Mouse (Mus musculus): ENCODE measurements at regions not wholly inside any gene's neighbourhood (a gene's known extent, or its start where the extent isn't known, plus 50 kb on each side); places are given as distances from the start of the nearest gene placed in this dataset.

DNA sequence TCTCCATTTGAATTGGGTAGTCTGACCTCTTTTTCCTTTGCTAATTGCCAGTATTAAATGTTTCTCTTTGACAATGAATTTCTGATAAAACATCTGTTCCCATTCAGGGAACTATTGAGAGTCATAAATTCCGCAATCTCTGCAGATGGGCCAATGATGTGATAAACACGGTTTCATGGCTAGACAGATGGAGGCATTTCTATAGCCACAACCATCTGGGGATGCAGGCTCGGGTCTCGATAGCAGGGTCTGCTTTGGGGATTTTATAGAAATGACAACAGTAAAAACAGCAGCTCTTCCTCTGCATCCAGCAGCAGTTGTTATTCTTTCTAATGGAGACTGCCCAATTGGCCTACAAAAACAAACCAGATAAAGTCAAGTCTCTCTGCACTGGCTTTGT, 82.1 kb upstream of the Ralgapa2 start:
- no peaks in the 10 kb centered on the region for H3K27me3 ChIP-seq (ENCODE audit: insufficient read depth, poor library complexity, severe bottlenecking)
- DNase-seq (ENCODE audit: low spot score), result no peak
- H3K9me3 ChIP-seq, result no peaks in the 10 kb centered on the region
- no peak overlapping the region for H3K27ac ChIP-seq
- 78% methylated on average over 4 of the region's 4 CpGs for WGBS
- H3K36me3 ChIP-seq, result no peaks in the 10 kb centered on the region
- H3K4me3 ChIP-seq, result no peak overlapping the region
- no peaks in the 10 kb centered on the region for H3K4me1 ChIP-seq (replicated peaks)

DNA sequence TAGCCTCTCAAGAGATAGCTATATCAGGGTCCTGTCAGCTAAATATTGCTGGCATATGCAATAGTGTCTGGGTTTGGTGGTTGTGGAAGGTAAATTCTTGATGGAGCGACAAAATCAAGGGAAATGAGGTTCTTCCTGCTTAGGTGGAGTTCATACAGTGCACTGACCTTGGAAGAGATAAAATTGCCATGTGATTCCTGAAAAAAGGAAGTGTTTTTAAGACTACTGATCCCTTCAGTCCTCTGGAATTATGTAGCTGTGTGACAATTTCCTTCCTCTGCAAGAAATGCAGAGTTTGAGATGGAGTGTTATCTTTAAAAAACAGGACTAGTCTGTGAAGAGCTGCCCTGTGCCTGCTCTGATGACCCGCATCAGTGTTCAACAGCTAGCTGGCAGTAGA, 83.5 kb upstream of the Ralgapa2 start:
- WGBS, result 86% methylated on average over 2 of the region's 2 CpGs
- H3K4me3 ChIP-seq, result no peak overlapping the region
- H3K36me3 ChIP-seq, result no peaks in the 10 kb centered on the region
- no peaks in the 10 kb centered on the region for H3K27me3 ChIP-seq (ENCODE audit: insufficient read depth, poor library complexity, severe bottlenecking)
- no peak for DNase-seq (ENCODE audit: low spot score)
- H3K4me1 ChIP-seq (replicated peaks), result no peaks in the 10 kb centered on the region
- no peak overlapping the region for H3K27ac ChIP-seq
- no peaks in the 10 kb centered on the region for H3K9me3 ChIP-seq

DNA sequence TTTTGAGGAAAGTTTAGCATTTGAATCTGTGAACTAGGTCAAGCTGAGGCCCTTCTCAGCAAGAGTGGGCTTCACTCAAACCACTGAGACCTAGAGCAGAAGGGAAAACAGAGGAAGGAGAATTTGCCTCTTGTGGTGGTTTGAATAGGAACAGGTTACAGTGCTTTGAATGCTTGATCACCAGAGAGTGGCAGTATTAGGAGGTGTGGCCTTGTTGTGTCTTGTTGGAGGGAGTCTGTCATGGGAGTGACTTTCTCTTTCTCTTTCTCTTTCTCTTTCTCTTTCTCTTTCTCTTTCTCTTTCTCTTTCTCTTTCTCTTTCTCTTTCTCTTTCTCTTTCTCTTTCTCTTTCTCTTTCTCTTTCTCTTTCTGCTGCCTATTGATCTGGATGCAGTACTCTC, 94.0 kb upstream of the Ralgapa2 start:
- Histone ChIP-seq H3K9me3 (no peaks in the 10 kb centered on the region), H3K36me3 (no peaks in the 10 kb centered on the region), H3K27me3 (ENCODE audit: insufficient read depth, poor library complexity, severe bottlenecking) (no peaks in the 10 kb centered on the region), H3K4me3 (no peak overlapping the region), H3K4me1 (replicated peaks) (no peaks in the 10 kb centered on the region), H3K27ac (no peak overlapping the region)
- DNase-seq (ENCODE audit: low spot score), result no peak

DNA sequence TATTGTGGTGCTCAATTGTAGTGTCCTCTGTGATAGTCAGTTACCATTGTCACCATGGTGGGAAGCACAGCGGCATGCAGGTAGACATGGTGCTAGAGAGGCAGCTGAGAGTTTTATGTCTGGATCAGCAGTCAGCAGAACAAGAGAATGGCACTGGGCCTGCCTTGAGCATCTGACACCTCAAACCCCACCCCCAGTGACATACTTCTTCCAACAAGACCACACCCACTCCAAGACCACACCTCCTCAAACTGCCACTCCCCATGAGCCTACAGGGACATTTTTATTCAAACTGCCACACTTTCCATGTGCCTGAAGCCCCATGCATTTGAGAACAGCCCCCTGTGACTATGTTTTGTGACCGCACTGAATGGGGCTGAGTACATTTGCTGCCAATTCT, 98.8 kb upstream of the Ralgapa2 start:
- 92% methylated on average over 2 of the region's 2 CpGs for WGBS
- no peak for DNase-seq (ENCODE audit: low spot score)
- no peak overlapping the region for H3K27ac ChIP-seq
- H3K4me1 ChIP-seq (replicated peaks), result peaks cover 4% of the 10 kb centered on the region
- no peaks in the 10 kb centered on the region; the same call in 1 of the 2 replicates for H3K27me3 ChIP-seq (ENCODE audit: insufficient read depth, poor library complexity, severe bottlenecking)
- no peaks in the 10 kb centered on the region for H3K36me3 ChIP-seq
- H3K4me3 ChIP-seq, result no peak overlapping the region
- H3K9me3 ChIP-seq, result no peaks in the 10 kb centered on the region

DNA sequence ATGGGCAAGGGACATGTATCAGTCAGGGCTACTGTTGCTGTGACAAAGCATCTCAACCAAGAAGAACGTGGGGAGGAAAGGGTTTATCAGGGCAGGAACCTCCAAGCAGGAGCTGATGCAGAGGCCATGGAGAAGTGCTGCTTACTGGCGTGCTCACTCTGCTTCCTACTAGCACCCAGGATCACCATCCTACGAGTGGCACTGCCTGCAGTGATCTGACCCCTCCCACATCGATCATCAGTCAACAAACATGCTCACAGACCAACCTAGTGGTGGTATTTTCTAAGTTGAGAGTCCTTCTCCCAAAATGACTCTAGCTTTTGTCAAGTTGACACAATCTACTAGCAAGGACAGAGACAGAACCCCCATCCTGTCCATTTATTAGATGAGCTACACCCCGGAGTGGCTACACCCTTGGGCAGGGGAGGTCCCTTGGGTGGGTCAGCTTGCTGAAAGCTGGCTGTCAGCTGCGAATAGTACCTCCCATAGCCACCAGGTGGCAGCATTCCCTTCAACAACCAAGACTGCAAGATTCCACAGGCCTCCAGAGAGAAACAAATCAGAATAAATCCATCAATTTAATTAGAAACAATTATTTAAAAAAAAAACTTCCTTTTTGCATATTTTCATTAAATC, 99.9 kb upstream of the Ralgapa2 start:
- 44% methylated on average over 6 of the region's 6 CpGs for WGBS
- no peaks in the 10 kb centered on the region for H3K9me3 ChIP-seq
- no peak overlapping the region for H3K27ac ChIP-seq
- H3K36me3 ChIP-seq, result no peaks in the 10 kb centered on the region
- H3K27me3 ChIP-seq (ENCODE audit: insufficient read depth, poor library complexity, severe bottlenecking), result no peaks in the 10 kb centered on the region; the same call in 1 of the 2 replicates
- peak; percentile 80 for DNase-seq (ENCODE audit: low spot score)
- no peak overlapping the region for H3K4me3 ChIP-seq
- H3K4me1 ChIP-seq (replicated peaks), result peaks cover 4% of the 10 kb centered on the region

DNA sequence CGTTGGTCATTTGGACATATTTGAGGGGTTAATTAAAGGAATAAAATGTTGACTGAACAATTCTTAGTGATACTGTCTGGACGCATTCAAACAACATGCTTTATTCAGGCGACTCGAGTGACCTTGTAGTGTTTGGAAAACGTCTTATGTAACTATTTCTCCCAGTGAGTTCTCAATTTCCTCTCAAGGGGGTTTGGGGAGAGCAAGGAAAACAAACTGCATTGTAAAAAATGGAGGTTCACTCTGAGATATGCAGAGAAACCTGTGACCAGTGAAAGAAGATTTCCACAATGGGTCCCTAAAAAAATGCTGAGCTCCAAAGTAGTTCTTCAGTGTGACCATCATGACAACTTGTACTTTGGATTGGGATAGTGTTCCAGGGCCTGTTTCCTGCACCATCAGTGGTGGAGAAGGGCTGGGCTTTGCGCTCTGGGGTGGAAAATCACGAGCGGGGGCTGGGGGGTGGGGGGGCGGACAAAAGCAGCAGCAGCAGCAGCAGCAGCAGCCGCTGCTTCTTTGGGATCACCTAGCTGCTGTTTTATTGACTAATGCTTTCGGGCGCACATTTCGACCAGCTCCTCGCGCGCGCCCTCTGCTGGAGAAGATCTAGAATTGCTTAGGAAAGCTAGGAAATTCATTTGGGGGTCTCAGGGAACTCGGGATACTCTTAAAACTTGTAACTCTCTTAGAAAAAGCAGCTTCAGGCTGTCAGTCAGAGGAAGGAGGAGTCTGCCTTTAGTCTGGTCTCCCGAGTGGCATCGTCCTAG, 100.6 kb upstream of the Ralgapa2 start:
- no peak overlapping the region; the same call in 1 of the 2 replicates for H3K27ac ChIP-seq
- no peaks in the 10 kb centered on the region for H3K9me3 ChIP-seq
- no peaks in the 10 kb centered on the region; the same call in 1 of the 2 replicates for H3K27me3 ChIP-seq (ENCODE audit: insufficient read depth, poor library complexity, severe bottlenecking)
- no peaks in the 10 kb centered on the region for H3K36me3 ChIP-seq
- WGBS, result 10% methylated on average over 20 of the region's 20 CpGs
- DNase-seq (ENCODE audit: low spot score), result peak; percentile 74
- peaks cover 4% of the 10 kb centered on the region for H3K4me1 ChIP-seq (replicated peaks)
- H3K4me3 ChIP-seq, result peak overlapping the region; percentile 44

DNA sequence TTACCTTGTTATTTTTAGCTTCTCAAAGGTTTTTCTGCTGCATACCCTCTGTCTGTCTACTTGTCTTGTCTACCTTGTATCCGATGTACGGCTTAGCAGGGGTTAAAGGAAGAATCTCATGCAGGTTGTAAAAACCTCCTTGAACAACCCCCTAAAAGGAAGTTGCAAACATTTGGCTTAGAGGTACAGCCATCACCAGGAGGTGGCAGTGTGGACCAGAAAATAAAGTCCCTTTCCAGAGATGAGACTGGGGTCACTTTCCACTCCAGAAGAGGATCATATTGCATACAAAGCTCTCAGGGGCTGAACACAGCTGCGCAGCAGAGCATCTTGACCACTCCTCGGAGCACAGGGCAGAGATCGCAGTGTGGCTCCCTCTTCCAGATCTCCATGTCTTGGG, 109.0 kb upstream of the Ralgapa2 start:
- Histone ChIP-seq H3K4me1 (replicated peaks) (0 out of 2 replicates have a peak, but pooled peaks cover 3% of the 10 kb centered on the region), H3K27ac (no peak overlapping the region), H3K36me3 (no peaks in the 10 kb centered on the region), H3K4me3 (no peak overlapping the region), H3K27me3 (ENCODE audit: insufficient read depth, poor library complexity, severe bottlenecking) (peaks cover 43% of the 10 kb centered on the region), H3K9me3 (no peaks in the 10 kb centered on the region)
- peak; percentile 75 for DNase-seq (ENCODE audit: low spot score)
- 19% methylated on average over 5 of the region's 5 CpGs for WGBS

DNA sequence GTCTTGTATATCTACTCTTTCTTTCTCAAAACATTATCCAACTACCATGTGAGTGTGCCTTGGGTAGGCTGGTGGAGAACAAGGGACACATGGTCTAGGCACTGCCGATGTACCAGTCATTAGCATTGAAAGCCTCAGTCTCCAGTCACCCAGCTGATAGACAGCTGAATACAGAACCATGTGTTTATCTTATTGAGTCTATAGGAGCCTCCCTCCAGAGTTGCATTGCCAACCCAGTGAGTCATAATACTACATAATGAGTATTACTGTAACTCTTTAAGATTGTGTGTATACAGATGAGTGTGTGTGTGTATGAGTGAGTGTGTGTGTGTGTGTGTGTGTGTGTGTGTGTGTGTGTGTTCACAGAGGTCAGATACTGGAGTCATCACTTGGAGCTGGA, 110.9 kb upstream of the Ralgapa2 start:
- DNase-seq (ENCODE audit: low spot score), result no peak
- Histone ChIP-seq H3K9me3 (no peaks in the 10 kb centered on the region), H3K27me3 (ENCODE audit: insufficient read depth, poor library complexity, severe bottlenecking) (peaks cover 56% of the 10 kb centered on the region), H3K4me1 (replicated peaks) (peaks cover 7% of the 10 kb centered on the region; the same call in 1 of the 2 replicates), H3K27ac (no peak overlapping the region), H3K36me3 (no peaks in the 10 kb centered on the region), H3K4me3 (no peak overlapping the region)
- 86% methylated on average over 1 of the region's 1 CpGs for WGBS

DNA sequence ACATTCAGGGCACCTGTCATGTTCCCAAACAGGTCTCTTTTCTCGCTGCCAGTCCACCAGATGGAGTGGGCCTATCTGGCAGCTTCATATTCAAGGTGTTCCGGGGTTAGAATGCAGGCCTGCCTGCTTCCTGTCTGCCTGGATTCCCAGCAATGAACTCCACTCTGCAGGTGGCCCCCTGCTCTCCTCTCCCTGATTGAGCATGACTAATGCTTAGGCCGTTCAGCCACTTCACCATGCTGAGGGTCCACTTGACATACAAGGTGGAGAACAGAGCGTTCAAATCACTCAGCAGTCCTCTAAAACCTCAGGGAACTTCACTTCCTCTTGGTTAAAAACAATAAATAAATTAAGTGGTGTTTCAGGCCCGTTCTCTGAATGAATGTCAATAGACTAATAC, 112.1 kb upstream of the Ralgapa2 start:
- Histone ChIP-seq H3K36me3 (no peaks in the 10 kb centered on the region), H3K9me3 (no peaks in the 10 kb centered on the region), H3K27me3 (ENCODE audit: insufficient read depth, poor library complexity, severe bottlenecking) (peaks cover 58% of the 10 kb centered on the region), H3K27ac (no peak overlapping the region), H3K4me1 (replicated peaks) (peaks cover 7% of the 10 kb centered on the region; the same call in 1 of the 2 replicates), H3K4me3 (no peak overlapping the region)
- DNase-seq (ENCODE audit: low spot score), result no peak
- WGBS, result 54% methylated on average over 5 of the region's 5 CpGs

DNA sequence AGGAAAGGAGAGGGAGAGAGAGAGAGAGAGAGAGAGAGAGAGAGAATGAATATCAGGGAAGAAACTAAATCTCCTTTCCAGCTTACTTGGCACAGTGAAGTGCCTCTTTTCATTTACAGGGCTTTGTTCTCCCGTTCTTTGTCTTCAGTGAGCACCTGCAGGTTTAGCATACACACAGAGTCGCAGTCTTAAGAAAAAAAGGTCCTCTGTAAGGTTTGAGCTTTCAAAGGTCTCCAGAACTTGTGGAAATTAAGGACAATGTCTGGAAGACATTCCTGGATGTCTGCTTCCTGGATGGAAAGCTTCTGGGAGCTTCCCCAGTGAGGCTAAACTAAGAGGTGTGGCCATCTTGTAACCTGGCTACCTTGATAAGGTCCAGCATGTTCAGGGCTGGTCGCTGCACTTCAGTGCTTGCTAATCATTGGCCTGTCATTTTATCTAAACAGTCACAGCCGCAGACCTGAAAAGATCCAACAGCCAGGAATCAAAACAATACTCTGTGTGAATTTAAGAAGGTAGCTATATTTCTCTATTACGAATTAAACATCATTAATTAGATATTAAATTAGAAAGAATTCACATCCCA, 113.1 kb upstream of the Ralgapa2 start:
- H3K36me3 ChIP-seq, result no peaks in the 10 kb centered on the region
- peaks cover 7% of the 10 kb centered on the region; the same call in 1 of the 2 replicates for H3K4me1 ChIP-seq (replicated peaks)
- no peaks in the 10 kb centered on the region for H3K9me3 ChIP-seq
- no peak overlapping the region for H3K4me3 ChIP-seq
- peaks cover 53% of the 10 kb centered on the region for H3K27me3 ChIP-seq (ENCODE audit: insufficient read depth, poor library complexity, severe bottlenecking)
- no peak overlapping the region for H3K27ac ChIP-seq
- DNase-seq (ENCODE audit: low spot score), result no peak
- WGBS, result 42% methylated on average over 5 of the region's 5 CpGs

DNA sequence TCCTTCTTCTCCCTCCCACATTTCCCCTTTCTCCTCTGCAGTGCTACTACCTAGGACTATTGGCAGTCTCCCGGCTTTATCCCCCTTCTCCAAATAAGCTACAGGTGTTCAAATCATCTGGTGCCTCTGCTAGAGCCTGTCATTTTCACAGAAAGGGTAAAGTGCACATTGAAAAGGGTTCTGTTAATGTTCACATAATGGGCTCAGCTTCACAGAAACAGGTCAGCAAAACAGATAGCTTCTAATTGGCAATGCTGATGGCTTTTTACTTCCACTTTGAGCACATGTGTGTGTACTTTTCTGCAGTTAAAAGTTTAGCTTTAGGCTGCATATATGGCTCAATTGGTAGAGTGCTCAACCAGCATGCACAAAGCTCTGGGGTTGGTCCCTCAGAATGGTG, 114.4 kb upstream of the Ralgapa2 start:
- H3K36me3 ChIP-seq, result no peaks in the 10 kb centered on the region
- no peak overlapping the region for H3K27ac ChIP-seq
- no peak overlapping the region for H3K4me3 ChIP-seq
- WGBS, result 66% methylated on average over 1 of the region's 1 CpGs
- no peaks in the 10 kb centered on the region for H3K9me3 ChIP-seq
- peaks cover 62% of the 10 kb centered on the region for H3K27me3 ChIP-seq (ENCODE audit: insufficient read depth, poor library complexity, severe bottlenecking)
- DNase-seq (ENCODE audit: low spot score), result no peak
- peaks cover 4% of the 10 kb centered on the region; the same call in 1 of the 2 replicates for H3K4me1 ChIP-seq (replicated peaks)

DNA sequence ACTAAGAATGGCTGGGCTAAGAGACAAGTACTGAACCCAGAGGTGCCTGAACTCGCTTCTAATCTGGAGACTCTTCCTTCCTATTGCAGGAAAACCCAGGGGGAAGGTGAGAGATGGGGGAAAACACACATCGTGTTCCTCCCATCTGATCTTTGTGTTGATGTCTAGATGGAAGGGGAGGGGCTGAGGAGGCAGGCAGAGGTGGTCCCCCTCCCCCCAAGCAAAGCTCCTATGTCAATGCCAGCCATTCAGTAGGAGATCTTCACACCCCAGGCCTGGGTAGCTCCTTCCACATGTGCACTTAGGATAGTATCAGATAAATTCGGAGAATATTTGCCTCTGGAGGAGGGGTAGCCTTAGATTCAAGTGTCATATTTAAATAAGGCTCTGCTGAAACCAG, 118.0 kb upstream of the Ralgapa2 start:
- no peaks in the 10 kb centered on the region for H3K9me3 ChIP-seq
- H3K27ac ChIP-seq, result no peak overlapping the region
- no peak overlapping the region for H3K4me3 ChIP-seq
- WGBS, result 75% methylated on average over 3 of the region's 3 CpGs
- H3K27me3 ChIP-seq (ENCODE audit: insufficient read depth, poor library complexity, severe bottlenecking), result peaks cover 70% of the 10 kb centered on the region
- DNase-seq (ENCODE audit: low spot score), result no peak
- no peaks in the 10 kb centered on the region for H3K36me3 ChIP-seq
- H3K4me1 ChIP-seq (replicated peaks), result peaks cover 4% of the 10 kb centered on the region; the same call in 1 of the 2 replicates

DNA sequence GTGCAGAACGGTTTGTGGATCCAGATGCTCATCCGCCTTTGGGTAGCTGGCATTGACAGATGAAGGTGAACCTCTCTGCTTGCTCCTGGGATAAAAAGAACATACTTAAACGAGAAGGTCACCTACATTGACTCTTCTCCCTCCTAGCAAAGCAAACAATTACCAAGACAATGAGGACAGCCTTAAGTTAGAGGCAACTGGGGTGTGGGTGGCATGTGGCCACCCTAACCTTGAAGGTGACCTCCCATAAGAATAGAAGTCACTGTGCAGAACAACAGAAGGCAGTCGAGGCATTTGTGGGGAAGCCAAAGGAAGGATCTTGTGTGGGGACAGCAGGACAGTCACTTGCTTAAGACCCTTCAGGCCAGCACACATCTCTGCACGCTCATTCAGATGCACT, 119.0 kb upstream of the Ralgapa2 start:
- Histone ChIP-seq H3K9me3 (no peaks in the 10 kb centered on the region), H3K4me1 (replicated peaks) (peaks cover 4% of the 10 kb centered on the region; the same call in 1 of the 2 replicates), H3K36me3 (no peaks in the 10 kb centered on the region), H3K27me3 (ENCODE audit: insufficient read depth, poor library complexity, severe bottlenecking) (peaks cover 64% of the 10 kb centered on the region), H3K27ac (no peak overlapping the region), H3K4me3 (no peak overlapping the region)
- DNase-seq (ENCODE audit: low spot score), result no peak
- 70% methylated on average over 5 of the region's 5 CpGs for WGBS

Measured in hindbrain, embryonic 10.5 days (tissue).